8 mouse cellular contexts compared by ENCODE assay signal in the genomic region with DNA sequence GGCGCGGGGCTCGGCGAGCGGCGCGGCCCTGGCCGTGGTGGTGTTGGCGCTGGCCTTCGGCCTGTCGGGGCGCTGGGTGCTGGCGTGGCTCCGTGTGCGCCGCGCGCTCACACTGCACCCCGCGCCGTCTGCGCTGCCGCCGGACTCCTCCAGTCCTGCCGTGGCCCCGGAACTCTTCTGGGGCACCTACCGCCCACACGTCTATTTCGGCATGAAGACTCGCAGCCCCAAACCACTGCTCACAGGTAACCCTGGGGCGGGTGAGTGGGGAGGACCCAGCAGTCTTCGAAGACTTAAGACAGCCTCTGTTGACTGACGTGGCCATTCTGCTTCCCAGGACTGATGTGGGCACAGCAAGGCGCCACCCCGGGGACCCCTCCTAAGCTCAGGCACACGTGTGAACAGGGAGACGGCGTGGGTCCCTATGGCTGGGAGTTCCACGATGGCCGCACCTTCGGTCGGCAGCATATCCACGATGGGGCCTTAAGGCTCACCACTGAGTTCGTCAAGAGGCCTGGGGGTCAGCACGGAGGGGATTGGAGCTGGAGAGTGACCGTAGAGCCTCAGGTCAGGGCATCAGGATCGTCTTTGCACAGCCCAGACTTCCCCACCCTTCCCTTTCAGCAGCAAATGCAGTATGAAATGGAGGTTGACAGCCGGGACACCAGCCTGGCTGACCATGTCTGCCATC. TPM values are rescaled to one million over a fixed set of nuclear protein-coding genes. Genes with fewer than 3 reads are reported as not detected.
DNase-seq lines count a peak whose midpoint lies in the region; ATAC-seq and TF ChIP-seq lines count a peak whose summit lies in the region.

No protein-coding gene starts in this region.

- no peaks in the 10 kb centered on the region for H3K27me3 ChIP-seq in kidney, embryonic 15.5 days
- H3K27me3 ChIP-seq in MEL (ENCODE audit: control insufficient read depth in 1 of 2, insufficient read depth in 2 of 2, low read length in 2 of 2), result no peaks in the 10 kb centered on the region
- H3K27me3 ChIP-seq in forebrain, embryonic 14.5 days (replicated peaks; ENCODE audit: control insufficient read depth, insufficient read depth, low read length), result no peaks in the 10 kb centered on the region
- H3K27me3 ChIP-seq in liver, embryonic 12.5 days (replicated peaks), result no peaks in the 10 kb centered on the region
- no peaks in the 10 kb centered on the region for H3K27me3 ChIP-seq in stomach, embryonic 14.5 days (ENCODE audit: control insufficient read depth, insufficient read depth, low read length)

- no peak for TF ChIP-seq CTCF in MEL (IDR thresholded peaks at IDR 0.05 in 2 of 3, conservative IDR thresholded peaks at IDR 0.05 in 1 of 3; ENCODE audit: control insufficient read depth in 1 of 3, insufficient read depth in 1 of 3, low read depth in 2 of 3, low read length in 3 of 3, poor library complexity in 1 of 3, severe bottlenecking in 1 of 3)

- peaks cover 59% of the 10 kb centered on the region for H3K4me1 ChIP-seq in kidney, embryonic 15.5 days
- peaks cover 0 to 19% of the 10 kb centered on the region in 2 experiments; a peak in 2 of 4 replicates for H3K4me1 ChIP-seq in MEL (ENCODE audit: control insufficient read depth in 1 of 2, insufficient read depth in 2 of 2, low read length in 2 of 2)
- peaks cover 15% of the 10 kb centered on the region for H3K4me1 ChIP-seq in forebrain, embryonic 14.5 days (ENCODE audit: control insufficient read depth, insufficient read depth, low read length)
- peaks cover 83% of the 10 kb centered on the region for H3K4me1 ChIP-seq in liver, embryonic 12.5 days
- H3K4me1 ChIP-seq in stomach, embryonic 14.5 days (ENCODE audit: control insufficient read depth, insufficient read depth, low read length), result peaks cover 25% of the 10 kb centered on the region

- ATAC-seq in kidney, embryonic 15.5 days (replicated peaks; ENCODE audit: low FRiP score), result peak; percentile 63
- peak; percentile 54 for ATAC-seq in forebrain, embryonic 14.5 days
- ATAC-seq in liver, embryonic 12.5 days, result peak; percentile 53
- ATAC-seq in stomach, embryonic 14.5 days (ENCODE audit: insufficient number of reproducible peaks, insufficient read depth, low FRiP score, low read depth), result peak; percentile 18; the same call in 1 of the 2 replicates

- H3K4me3 ChIP-seq in kidney, embryonic 15.5 days (replicated peaks), result peak overlapping the region; percentile 92
- peak overlapping the region; percentile 89 to 94 for H3K4me3 ChIP-seq in MEL (ENCODE audit: control insufficient read depth in 1 of 2, insufficient read depth in 1 of 2, low read depth in 2 of 2, low read length in 2 of 2)
- peak overlapping the region; percentile 83 for H3K4me3 ChIP-seq in forebrain, embryonic 14.5 days (ENCODE audit: low read depth, low read length)
- peak overlapping the region; percentile 86 for H3K4me3 ChIP-seq in liver, embryonic 12.5 days
- H3K4me3 ChIP-seq in stomach, embryonic 14.5 days (ENCODE audit: low read depth, low read length), result peak overlapping the region; percentile 65

- TF ChIP-seq POLR2A in MEL (IDR thresholded peaks at IDR 0.05; ENCODE audit: control insufficient read depth in 1 of 2, insufficient read depth in 1 of 2, low read depth in 1 of 2, low read length in 2 of 2, poor library complexity in 1 of 2), result no peak

- no peak for DNase-seq in kidney, adult 11 months
- peak; percentile 50 for DNase-seq in MEL (ENCODE audit: low read depth, low spot score)
- DNase-seq in forebrain, embryonic 14.5 days (ENCODE audit: low spot score), result no peak
- DNase-seq in urinary bladder, adult 18-20 months (ENCODE audit: low spot score in 2 of 2), result no peak
- no peak for DNase-seq in frontal cortex, postnatal 25 days (ENCODE audit: low spot score in 2 of 2)

- TF ChIP-seq RAD21 in MEL (IDR thresholded peaks at IDR 0.05; ENCODE audit: low read depth, low read length), result no peak

- peak overlapping the region; percentile 90 for H3K27ac ChIP-seq in kidney, embryonic 15.5 days
- H3K27ac ChIP-seq in MEL (ENCODE audit: control insufficient read depth, low read depth, low read length), result peak overlapping the region; percentile 4
- peak overlapping the region; percentile 72 for H3K27ac ChIP-seq in forebrain, embryonic 14.5 days (ENCODE audit: low read depth, low read length)
- H3K27ac ChIP-seq in liver, embryonic 12.5 days, result peak overlapping the region; percentile 88
- peak overlapping the region; percentile 77 for H3K27ac ChIP-seq in stomach, embryonic 14.5 days (ENCODE audit: low read length)

- peak overlapping the region; percentile 88 for H3K9ac ChIP-seq in kidney, embryonic 15.5 days
- H3K9ac ChIP-seq in MEL (ENCODE audit: control insufficient read depth, low read depth, low read length, poor library complexity, severe bottlenecking), result peak overlapping the region; percentile 88
- H3K9ac ChIP-seq in forebrain, embryonic 14.5 days (ENCODE audit: low read length), result peak overlapping the region; percentile 94
- peak overlapping the region; percentile 96 for H3K9ac ChIP-seq in liver, embryonic 12.5 days
- peak overlapping the region; percentile 71 for H3K9ac ChIP-seq in stomach, embryonic 14.5 days (replicated peaks; ENCODE audit: low read depth, low read length)

- no peak for TF ChIP-seq EP300 in MEL (IDR thresholded peaks at IDR 0.05; ENCODE audit: low read depth in 1 of 2, low read length in 2 of 2)

- H3K9me3 ChIP-seq in kidney, embryonic 15.5 days (replicated peaks), result no peaks in the 10 kb centered on the region
- H3K9me3 ChIP-seq in MEL (replicated peaks; ENCODE audit: insufficient read depth, low read length), result no peaks in the 10 kb centered on the region
- H3K9me3 ChIP-seq in forebrain, embryonic 14.5 days (replicated peaks; ENCODE audit: control insufficient read depth, low read length), result no peaks in the 10 kb centered on the region
- no peaks in the 10 kb centered on the region for H3K9me3 ChIP-seq in liver, embryonic 12.5 days (replicated peaks)
- no peaks in the 10 kb centered on the region for H3K9me3 ChIP-seq in stomach, embryonic 14.5 days (ENCODE audit: control insufficient read depth, low read depth, low read length)

- peaks cover 37% of the 10 kb centered on the region for H3K36me3 ChIP-seq in kidney, embryonic 15.5 days
- H3K36me3 ChIP-seq in MEL (ENCODE audit: control insufficient read depth in 1 of 2, insufficient read depth in 2 of 2, low read length in 2 of 2), result peaks cover 0 to 15% of the 10 kb centered on the region in 2 experiments; a peak in 3 of 4 replicates
- H3K36me3 ChIP-seq in forebrain, embryonic 14.5 days (ENCODE audit: control insufficient read depth, insufficient read depth, low read length), result peaks cover 31% of the 10 kb centered on the region
- peaks cover 41% of the 10 kb centered on the region for H3K36me3 ChIP-seq in liver, embryonic 12.5 days
- peaks cover 25% of the 10 kb centered on the region for H3K36me3 ChIP-seq in stomach, embryonic 14.5 days (ENCODE audit: control insufficient read depth, insufficient read depth, low read length)

- 1% methylated on average over 33 of the region's 48 CpGs for WGBS in kidney, embryonic 15.5 days
- 2% methylated on average over 46 of the region's 48 CpGs for WGBS in forebrain, embryonic 14.5 days
- WGBS in liver, embryonic 12.5 days (ENCODE audit: insufficient replicate concordance), result under 1% methylated on average over 45 of the region's 48 CpGs
- WGBS in stomach, embryonic 14.5 days, result 2% methylated on average over 46 of the region's 48 CpGs

- H3K79me2 ChIP-seq in MEL (ENCODE audit: control insufficient read depth, insufficient read depth, low read length, poor library complexity), result peaks cover 34% of the 10 kb centered on the region

- H3K4me2 ChIP-seq in kidney, embryonic 15.5 days, result peak overlapping the region; percentile 93
- H3K4me2 ChIP-seq in forebrain, embryonic 14.5 days (ENCODE audit: low read length), result peak overlapping the region; percentile 95
- H3K4me2 ChIP-seq in liver, embryonic 12.5 days, result peak overlapping the region; percentile 95
- H3K4me2 ChIP-seq in stomach, embryonic 14.5 days (replicated peaks; ENCODE audit: low read depth, low read length), result peak overlapping the region; percentile 94

RNA-seq across cellular contexts. Expression of gene Mogs, which starts 0.5 kb away (rescaled TPM):
- polyA plus RNA-seq in kidney, embryonic 15.5 days (2015; fragmentation: Nextera tagmentation; extraction: Ambion mirVana), result 56.3 and 58.9 TPM in 2 replicates
- 167 and 209 TPM in 2 replicates for total RNA-seq in MEL (2012; rRNA removed)
- 100 to 1,000 TPM in 1 of 2 experiments, not detected in 1; 150 TPM for polyA plus RNA-seq in MEL (2012; ENCODE audit: insufficient read depth in 1 of 2, insufficient read length in 2 of 2, low read depth in 1 of 2, low replicate concordance in 2 of 2, missing spikeins in 1 of 2)
- polyA plus RNA-seq in forebrain, embryonic 14.5 days (2014; fragmentation: Nextera tagmentation; extraction: Ambion mirVana), result 8.8 and 15.0 TPM in 2 replicates
- 83.5 and 86.9 TPM in 2 replicates for polyA plus RNA-seq in liver, embryonic 12.5 days (2016; fragmentation: Nextera tagmentation; extraction: Ambion mirVana)
- polyA plus RNA-seq in stomach, embryonic 14.5 days (2014; fragmentation: Nextera tagmentation; extraction: Ambion mirVana), result 24.4 and 31.2 TPM in 2 replicates

RNA-seq across cellular contexts. Expression of gene Wbp1, which starts 5.5 kb away (rescaled TPM):
- polyA plus RNA-seq in kidney, embryonic 15.5 days (2015; fragmentation: Nextera tagmentation; extraction: Ambion mirVana), result 132 and 144 TPM in 2 replicates
- 35.0 and 42.4 TPM in 2 replicates for total RNA-seq in MEL (2012; rRNA removed)
- polyA plus RNA-seq in MEL (2012; ENCODE audit: insufficient read depth in 1 of 2, insufficient read length in 2 of 2, low read depth in 1 of 2, low replicate concordance in 2 of 2, missing spikeins in 1 of 2), result 10 to 100 TPM in 1 of 2 experiments, not detected in 1; 72.8 TPM
- 197 and 214 TPM in 2 replicates for polyA plus RNA-seq in forebrain, embryonic 14.5 days (2014; fragmentation: Nextera tagmentation; extraction: Ambion mirVana)
- polyA plus RNA-seq in liver, embryonic 12.5 days (2016; fragmentation: Nextera tagmentation; extraction: Ambion mirVana), result 35.0 and 37.9 TPM in 2 replicates
- 91.3 and 99.6 TPM in 2 replicates for polyA plus RNA-seq in stomach, embryonic 14.5 days (2014; fragmentation: Nextera tagmentation; extraction: Ambion mirVana)

RNA-seq across cellular contexts. Expression of gene Mrpl53, which starts 7.0 kb away (rescaled TPM):
- polyA plus RNA-seq in kidney, embryonic 15.5 days (2015; fragmentation: Nextera tagmentation; extraction: Ambion mirVana), result 134 and 147 TPM in 2 replicates
- 91.3 and 93.7 TPM in 2 replicates for total RNA-seq in MEL (2012; rRNA removed)
- polyA plus RNA-seq in MEL (2012; ENCODE audit: insufficient read depth in 1 of 2, insufficient read length in 2 of 2, low read depth in 1 of 2, low replicate concordance in 2 of 2, missing spikeins in 1 of 2), result 10 to 100 TPM in 1 of 2 experiments, not detected in 1; 63.8 TPM
- polyA plus RNA-seq in forebrain, embryonic 14.5 days (2014; fragmentation: Nextera tagmentation; extraction: Ambion mirVana), result 128 and 154 TPM in 2 replicates
- 101 and 105 TPM in 2 replicates for polyA plus RNA-seq in liver, embryonic 12.5 days (2016; fragmentation: Nextera tagmentation; extraction: Ambion mirVana)
- polyA plus RNA-seq in stomach, embryonic 14.5 days (2014; fragmentation: Nextera tagmentation; extraction: Ambion mirVana), result 114 and 129 TPM in 2 replicates

RNA-seq across cellular contexts. Expression of gene Ino80b, which starts 9.4 kb away (rescaled TPM):
- 15.9 and 17.1 TPM in 2 replicates for polyA plus RNA-seq in kidney, embryonic 15.5 days (2015; fragmentation: Nextera tagmentation; extraction: Ambion mirVana)
- total RNA-seq in MEL (2012; rRNA removed), result 25.8 and 30.6 TPM in 2 replicates
- polyA plus RNA-seq in MEL (2012; ENCODE audit: insufficient read depth in 1 of 2, insufficient read length in 2 of 2, low read depth in 1 of 2, low replicate concordance in 2 of 2, missing spikeins in 1 of 2), result 10 to 100 TPM in 1 of 2 experiments, not detected in 1; 40.9 TPM
- polyA plus RNA-seq in forebrain, embryonic 14.5 days (2014; fragmentation: Nextera tagmentation; extraction: Ambion mirVana), result 15.6 and 17.5 TPM in 2 replicates
- polyA plus RNA-seq in liver, embryonic 12.5 days (2016; fragmentation: Nextera tagmentation; extraction: Ambion mirVana), result 12.1 and 13.0 TPM in 2 replicates
- 13.6 and 16.5 TPM in 2 replicates for polyA plus RNA-seq in stomach, embryonic 14.5 days (2014; fragmentation: Nextera tagmentation; extraction: Ambion mirVana)

RNA-seq across cellular contexts. Expression of gene Gm42688, which starts 14.4 kb away (rescaled TPM):
- 2.9 and 3.0 TPM in 2 replicates for polyA plus RNA-seq in kidney, embryonic 15.5 days (2015; fragmentation: Nextera tagmentation; extraction: Ambion mirVana)
- total RNA-seq in MEL (2012; rRNA removed), result 2.2 and 2.5 TPM in 2 replicates
- 1 to 10 TPM in 1 of 2 experiments, not detected in 1; 4.8 TPM for polyA plus RNA-seq in MEL (2012; ENCODE audit: insufficient read depth in 1 of 2, insufficient read length in 2 of 2, low read depth in 1 of 2, low replicate concordance in 2 of 2, missing spikeins in 1 of 2)
- 1.9 and 2.7 TPM in 2 replicates for polyA plus RNA-seq in forebrain, embryonic 14.5 days (2014; fragmentation: Nextera tagmentation; extraction: Ambion mirVana)
- 2.3 TPM in 2 replicates for polyA plus RNA-seq in liver, embryonic 12.5 days (2016; fragmentation: Nextera tagmentation; extraction: Ambion mirVana)
- polyA plus RNA-seq in stomach, embryonic 14.5 days (2014; fragmentation: Nextera tagmentation; extraction: Ambion mirVana), result 1.7 and 2.0 TPM in 2 replicates

Comparison
In these comparisons a context has a peak if more than half of its experiments do, and no peak if none do; other contexts are left out.
1. H3K27ac ChIP-seq: peak in every context shown above with its lines; median percentile 90 in kidney, embryonic 15.5 days; 88 in liver, embryonic 12.5 days; 77 in stomach, embryonic 14.5 days; 72 in forebrain, embryonic 14.5 days; 4 in MEL.